ENCODE assay signal across 1 mouse cellular context in genomic region chr2:28617498-28618486, GRCm38 (mm10).
A peak's percentile ranks its signal among the peaks of the same experiment; 100 is the strongest.
TF ChIP-seq lines count a peak whose summit lies in the region.

No protein-coding gene starts in this region.

TF ChIP-seq in MEL, 35 proteins besides CTCF, POLR2A, EP300 and RAD21 (continued from another document):
- no peak for TF ChIP-seq MYB (IDR thresholded peaks at IDR 0.05; ENCODE audit: low read depth, low read length)
- TF ChIP-seq SIN3A (IDR thresholded peaks at IDR 0.05; ENCODE audit: low read length), result no peak
- no peak for TF ChIP-seq UBTF (IDR thresholded peaks at IDR 0.05; ENCODE audit: borderline replicate concordance, insufficient read depth, low read depth, low read length)
- TF ChIP-seq GATA1 (IDR thresholded peaks at IDR 0.05; ENCODE audit: low read depth, low read length), result peak; percentile 38; the same call in 1 of the 2 replicates
- 0 out of 2 replicates have a peak, but pooled peaks have one; percentile 56 for TF ChIP-seq CHD1 (IDR thresholded peaks at IDR 0.05; ENCODE audit: low read depth, low read length)
- TF ChIP-seq MYC (IDR thresholded peaks at IDR 0.05; ENCODE audit: low read depth, low read length), result no peak
- peak; percentile 93 for TF ChIP-seq ZKSCAN1 (IDR thresholded peaks at IDR 0.05; ENCODE audit: low read depth, low read length)
- no peak for TF ChIP-seq ELF1 (IDR thresholded peaks at IDR 0.05; ENCODE audit: low read depth, low read length)
- no peak for TF ChIP-seq GABPA (IDR thresholded peaks at IDR 0.05; ENCODE audit: low read depth, low read length)
- TF ChIP-seq TBP (IDR thresholded peaks at IDR 0.05; ENCODE audit: low read depth, low read length), result 0 out of 2 replicates have a peak, but pooled peaks have one; percentile 28
- TF ChIP-seq KAT2A (conservative IDR thresholded peaks at IDR 0.05; ENCODE audit: low read depth, low read length), result no peak
- no peak for TF ChIP-seq JUND (IDR thresholded peaks at IDR 0.05; ENCODE audit: low read depth, low read length)
- no peak for TF ChIP-seq ZNF384 (IDR thresholded peaks at IDR 0.05; ENCODE audit: low read depth, low read length)
- no peak for TF ChIP-seq USF2 (IDR thresholded peaks at IDR 0.05; ENCODE audit: borderline replicate concordance in 1 of 2, insufficient read depth in 1 of 2, low read depth in 1 of 2, low read length in 2 of 2)
- no peak for TF ChIP-seq SMC3 (IDR thresholded peaks at IDR 0.05; ENCODE audit: low read depth, low read length)
- peak; percentile 10; the same call in 1 of the 2 replicates for TF ChIP-seq NELFE (IDR thresholded peaks at IDR 0.05; ENCODE audit: low read depth, low read length)
- no peak for TF ChIP-seq HCFC1 (IDR thresholded peaks at IDR 0.05; ENCODE audit: low read depth, low read length)
- peak; percentile 91 for TF ChIP-seq MAZ (IDR thresholded peaks at IDR 0.05; ENCODE audit: low read depth, low read length)
- TF ChIP-seq BHLHE40 (IDR thresholded peaks at IDR 0.05; ENCODE audit: borderline replicate concordance, low read depth, low read length), result no peak
- no peak for TF ChIP-seq MAFK (IDR thresholded peaks at IDR 0.05; ENCODE audit: borderline replicate concordance, low read depth, low read length)
- TF ChIP-seq POLR2AphosphoS5 (IDR thresholded peaks at IDR 0.05; ENCODE audit: borderline replicate concordance, low read depth, low read length), result no peak
- no peak for TF ChIP-seq MEF2A (IDR thresholded peaks at IDR 0.05; ENCODE audit: extremely low read depth, insufficient replicate concordance, low read depth, low read length, poor library complexity, severe bottlenecking)
- no peak for TF ChIP-seq CHD2 (IDR thresholded peaks at IDR 0.05; ENCODE audit: low read length)
- TF ChIP-seq ZC3H11A (IDR thresholded peaks at IDR 0.05; ENCODE audit: low read depth, low read length), result no peak
- TF ChIP-seq E2F4 (IDR thresholded peaks at IDR 0.05; ENCODE audit: borderline replicate concordance, low read depth, low read length), result no peak
- no peak for TF ChIP-seq NRF1 (IDR thresholded peaks at IDR 0.05; ENCODE audit: insufficient read depth, low read depth, low read length, poor library complexity, severe bottlenecking)
- TF ChIP-seq TCF12 (IDR thresholded peaks at IDR 0.05; ENCODE audit: low read depth, low read length), result peak; percentile 74
- TF ChIP-seq POLR2AphosphoS2 (IDR thresholded peaks at IDR 0.05; ENCODE audit: low read length), result no peak; the same call in none of the 2 replicates
- peak; percentile 58 for TF ChIP-seq TAL1 (IDR thresholded peaks at IDR 0.05; ENCODE audit: low read length)
TF ChIP-seq in MEL: peak in this region for 9.
